Mouse (Mus musculus): Measurements from ENCODE around the gene Pdxp. TPM values are rescaled to one million over a fixed set of nuclear protein-coding genes. Genes with fewer than 3 reads are reported as not detected.

Gene Pdxp
- total RNA-seq, 2 experiments from 2014 or later, result 1.3 to 1.9 TPM

Small RNAs within 50 kb of the gene (microRNA-seq; reads per million reads assigned to microRNA genes)
- gene Mir6955, result not detected

Other genes with a start within 250 kb of the Pdxp start
- gene Elfn2, start 195.1 kb upstream of the Pdxp start, total RNA-seq (2021), result under 1 TPM; 0.02 to 0.05 TPM
- 1 to 10 TPM; 1.8 to 3.6 TPM for gene Mfng, start 140.4 kb upstream of the Pdxp start, total RNA-seq (2021)
- 1 to 10 TPM; 4.1 to 6.5 TPM for gene Card10, start 110.9 kb upstream of the Pdxp start, total RNA-seq (2021)
- gene Cdc42ep1, start 71.3 kb upstream of the Pdxp start, total RNA-seq (2021), result 1 to 10 TPM; 5.2 to 9.5 TPM
- not detected for gene Lgals2, start 58.4 kb upstream of the Pdxp start, total RNA-seq (2021)
- 10 to 100 TPM; 42.8 to 46.6 TPM for gene Gga1, start 36.7 kb upstream of the Pdxp start, total RNA-seq (2021)
- not detected for gene Gm49510, start 14.3 kb upstream of the Pdxp start, total RNA-seq (2021)
- 1 to 10 TPM; 1.0 to 1.9 TPM for gene Sh3bp1, start 14.2 kb upstream of the Pdxp start, total RNA-seq (2021)
- gene Lgals1, start 12.8 kb downstream of the Pdxp start, total RNA-seq (2021), result 100 to 1,000 TPM; 229 to 364 TPM
- 10 to 100 TPM; 26.4 to 29.1 TPM for gene Nol12, start 21.0 kb downstream of the Pdxp start, total RNA-seq (2021)
- gene Triobp, start 33.8 kb downstream of the Pdxp start, total RNA-seq (2021), result 10 to 100 TPM; 38.8 to 40.7 TPM
- 10 to 100 TPM; 74.4 to 86.9 TPM for gene H1f0, start 114.5 kb downstream of the Pdxp start, total RNA-seq (2021)
- not detected for gene Galr3, start 128.0 kb downstream of the Pdxp start, total RNA-seq (2021)
- 1 to 10 TPM; 4.1 to 4.5 TPM for gene Ankrd54, start 149.0 kb downstream of the Pdxp start, total RNA-seq (2021)
- gene Eif3l, start 161.3 kb downstream of the Pdxp start, total RNA-seq (2021), result 10 to 100 TPM; 52.6 to 54.1 TPM
- gene Micall1, start 195.0 kb downstream of the Pdxp start, total RNA-seq (2021), result 10 to 100 TPM; 10.3 to 10.8 TPM
- 10 to 100 TPM; 69.3 to 76.8 TPM for gene Polr2f, start 227.1 kb downstream of the Pdxp start, total RNA-seq (2021)
- 1 to 10 TPM; 1.1 to 1.2 TPM for gene 1700088E04Rik, start 227.3 kb downstream of the Pdxp start, total RNA-seq (2021)

All from gastrocnemius, adult 18-20 months (tissue).